Mouse (Mus musculus): ENCODE measurements at regions not wholly inside any gene's neighbourhood (a gene's known extent, or its start where the extent isn't known, plus 50 kb on each side); places are given as distances from the start of the nearest gene placed in this dataset.
A peak's percentile ranks its signal among the peaks of the same experiment; 100 is the strongest.

GRCm38 (mm10) chr4:39991358-39991757 lies 151.5 kb upstream of the Aco1 start:
- Histone ChIP-seq H3K27ac (ENCODE audit: insufficient read depth, low read length) (no peak overlapping the region), H3K9me3 (replicated peaks; ENCODE audit: control insufficient read depth, insufficient read depth, low read length, poor library complexity, severe bottlenecking) (no peaks in the 10 kb centered on the region), H3K9ac (ENCODE audit: low read depth, poor library complexity, severe bottlenecking) (no peak overlapping the region), H3K27me3 (ENCODE audit: control insufficient read depth, insufficient read depth, low read length, poor library complexity, severe bottlenecking) (no peaks in the 10 kb centered on the region; the same call in 1 of the 2 replicates), H3K36me3 (ENCODE audit: control insufficient read depth, insufficient read depth, low read length, poor library complexity, severe bottlenecking) (no peaks in the 10 kb centered on the region), H3K4me1 (ENCODE audit: control insufficient read depth, insufficient read depth, low read length) (no peaks in the 10 kb centered on the region), H3K4me3 (ENCODE audit: low read depth, low read length) (no peak overlapping the region)
- TF ChIP-seq CTCF (IDR thresholded peaks at IDR 0.05; ENCODE audit: low read depth, low read length) (no peak), EP300 (IDR thresholded peaks at IDR 0.05; ENCODE audit: insufficient read depth, low read depth, low read length) (no peak), POLR2A (IDR thresholded peaks at IDR 0.05; ENCODE audit: insufficient read depth, low read length) (no peak)

- Histone ChIP-seq H3K27ac (ENCODE audit: insufficient read depth, low read length) (no peak overlapping the region), H3K4me1 (ENCODE audit: control insufficient read depth, insufficient read depth, low read length) (no peaks in the 10 kb centered on the region), H3K36me3 (ENCODE audit: control insufficient read depth, insufficient read depth, low read length, poor library complexity, severe bottlenecking) (no peaks in the 10 kb centered on the region), H3K9me3 (replicated peaks; ENCODE audit: control insufficient read depth, insufficient read depth, low read length, poor library complexity, severe bottlenecking) (no peaks in the 10 kb centered on the region), H3K9ac (ENCODE audit: low read depth, poor library complexity, severe bottlenecking) (no peak overlapping the region), H3K27me3 (ENCODE audit: control insufficient read depth, insufficient read depth, low read length, poor library complexity, severe bottlenecking) (no peaks in the 10 kb centered on the region; the same call in 1 of the 2 replicates), H3K4me3 (ENCODE audit: low read depth, low read length) (no peak overlapping the region)
- TF ChIP-seq EP300 (IDR thresholded peaks at IDR 0.05; ENCODE audit: insufficient read depth, low read depth, low read length): no peak
- TF ChIP-seq POLR2A (IDR thresholded peaks at IDR 0.05; ENCODE audit: insufficient read depth, low read length): no peak
- TF ChIP-seq CTCF (IDR thresholded peaks at IDR 0.05; ENCODE audit: low read depth, low read length): no peak
Observed at GRCm38 (mm10) chr4:39991851-39992250, 151.0 kb upstream of the Aco1 start.

- H3K27me3 ChIP-seq (ENCODE audit: control insufficient read depth, insufficient read depth, low read length, poor library complexity, severe bottlenecking): no peaks in the 10 kb centered on the region
- no peak for TF ChIP-seq POLR2A (IDR thresholded peaks at IDR 0.05; ENCODE audit: insufficient read depth, low read length)
Observed at GRCm38 (mm10) chr4:39998771-39999422, 144.0 kb upstream of the Aco1 start.

GRCm38 (mm10) chr4:40014666-40015065 lies 128.2 kb upstream of the Aco1 start:
- no peaks in the 10 kb centered on the region for H3K4me1 ChIP-seq (ENCODE audit: control insufficient read depth, insufficient read depth, low read length)
- no peaks in the 10 kb centered on the region for H3K27me3 ChIP-seq (ENCODE audit: control insufficient read depth, insufficient read depth, low read length, poor library complexity, severe bottlenecking)
- H3K4me3 ChIP-seq (ENCODE audit: low read depth, low read length): no peak overlapping the region
- H3K27ac ChIP-seq (ENCODE audit: insufficient read depth, low read length): no peak overlapping the region
- no peak overlapping the region for H3K9ac ChIP-seq (ENCODE audit: low read depth, poor library complexity, severe bottlenecking)
- TF ChIP-seq CTCF (IDR thresholded peaks at IDR 0.05; ENCODE audit: low read depth, low read length) (peak; percentile 50), POLR2A (IDR thresholded peaks at IDR 0.05; ENCODE audit: insufficient read depth, low read length) (no peak)
- H3K36me3 ChIP-seq (ENCODE audit: control insufficient read depth, insufficient read depth, low read length, poor library complexity, severe bottlenecking): no peaks in the 10 kb centered on the region
- no peaks in the 10 kb centered on the region for H3K9me3 ChIP-seq (replicated peaks; ENCODE audit: control insufficient read depth, insufficient read depth, low read length, poor library complexity, severe bottlenecking)

More at GRCm38 (mm10) chr4:39998771-39999422, 144.0 kb upstream of the Aco1 start:
- no peak overlapping the region for H3K4me3 ChIP-seq (ENCODE audit: low read depth, low read length)
- no peaks in the 10 kb centered on the region for H3K4me1 ChIP-seq (ENCODE audit: control insufficient read depth, insufficient read depth, low read length)
- no peak overlapping the region for H3K27ac ChIP-seq (ENCODE audit: insufficient read depth, low read length)
- no peaks in the 10 kb centered on the region for H3K36me3 ChIP-seq (ENCODE audit: control insufficient read depth, insufficient read depth, low read length, poor library complexity, severe bottlenecking)
- no peaks in the 10 kb centered on the region; the same call in 1 of the 2 replicates for H3K9me3 ChIP-seq (replicated peaks; ENCODE audit: control insufficient read depth, insufficient read depth, low read length, poor library complexity, severe bottlenecking)
- H3K9ac ChIP-seq (ENCODE audit: low read depth, poor library complexity, severe bottlenecking): no peak overlapping the region

GRCm38 (mm10) chr4:40016856-40017255 lies 126.0 kb upstream of the Aco1 start:
- Histone ChIP-seq H3K36me3 (ENCODE audit: control insufficient read depth, insufficient read depth, low read length, poor library complexity, severe bottlenecking) (no peaks in the 10 kb centered on the region), H3K4me1 (ENCODE audit: control insufficient read depth, insufficient read depth, low read length) (no peaks in the 10 kb centered on the region), H3K4me3 (ENCODE audit: low read depth, low read length) (no peak overlapping the region), H3K9me3 (replicated peaks; ENCODE audit: control insufficient read depth, insufficient read depth, low read length, poor library complexity, severe bottlenecking) (no peaks in the 10 kb centered on the region), H3K9ac (ENCODE audit: low read depth, poor library complexity, severe bottlenecking) (no peak overlapping the region), H3K27me3 (ENCODE audit: control insufficient read depth, insufficient read depth, low read length, poor library complexity, severe bottlenecking) (no peaks in the 10 kb centered on the region), H3K27ac (ENCODE audit: insufficient read depth, low read length) (no peak overlapping the region)
- TF ChIP-seq CTCF (IDR thresholded peaks at IDR 0.05; ENCODE audit: low read depth, low read length) (no peak), POLR2A (IDR thresholded peaks at IDR 0.05; ENCODE audit: insufficient read depth, low read length) (no peak), EP300 (IDR thresholded peaks at IDR 0.05; ENCODE audit: insufficient read depth, low read depth, low read length) (no peak)

GRCm38 (mm10) chr4:40018208-40018607 lies 124.7 kb upstream of the Aco1 start:
- no peak overlapping the region for H3K9ac ChIP-seq (ENCODE audit: low read depth, poor library complexity, severe bottlenecking)
- no peak overlapping the region for H3K4me3 ChIP-seq (ENCODE audit: low read depth, low read length)
- H3K9me3 ChIP-seq (replicated peaks; ENCODE audit: control insufficient read depth, insufficient read depth, low read length, poor library complexity, severe bottlenecking): no peaks in the 10 kb centered on the region

More at GRCm38 (mm10) chr4:40018208-40018607, 124.7 kb upstream of the Aco1 start:
- TF ChIP-seq EP300 (IDR thresholded peaks at IDR 0.05; ENCODE audit: insufficient read depth, low read depth, low read length) (no peak), CTCF (IDR thresholded peaks at IDR 0.05; ENCODE audit: low read depth, low read length) (no peak), POLR2A (IDR thresholded peaks at IDR 0.05; ENCODE audit: insufficient read depth, low read length) (no peak)
- Histone ChIP-seq H3K4me1 (ENCODE audit: control insufficient read depth, insufficient read depth, low read length) (no peaks in the 10 kb centered on the region), H3K27ac (ENCODE audit: insufficient read depth, low read length) (no peak overlapping the region), H3K27me3 (ENCODE audit: control insufficient read depth, insufficient read depth, low read length, poor library complexity, severe bottlenecking) (no peaks in the 10 kb centered on the region), H3K36me3 (ENCODE audit: control insufficient read depth, insufficient read depth, low read length, poor library complexity, severe bottlenecking) (no peaks in the 10 kb centered on the region)

Measured in ES-Bruce4 (cell line).